Mouse (Mus musculus) CH12.LX (cell line): ENCODE results near the gene Zscan21. TPM values are rescaled to one million over a fixed set of nuclear protein-coding genes. Genes with fewer than 3 reads are reported as not detected.
A peak's percentile ranks its signal among the peaks of the same experiment; 100 is the strongest.

Source experiments
- DNase-seq: peaks from one replicate; pipeline ENCODE4 v3.0.0-alpha.2; 2013; ENCODE audit errors: extremely low read depth
- H3K27ac ChIP-seq: 2 replicates; pipeline ENCODE4 v1.5.1; 2012; ENCODE audit warnings: low read depth, mild to moderate bottlenecking, control low read depth, moderate library complexity; ENCODE audit not compliant: insufficient read depth
- H3K27me3 ChIP-seq: replicated peaks from 2 replicates; pipeline ENCODE3; 2012; ENCODE audit warnings: inconsistent platforms
- H3K36me3 ChIP-seq, 2 experiments: replicated peaks in 1 of 2; 2 replicates each; pipeline versions ENCODE3 to v1.6.1; 2012; ENCODE audit warnings: inconsistent platforms in 1 of 2, low read length in 1 of 2, mild to moderate bottlenecking in 1 of 2, mixed read lengths in 1 of 2, moderate library complexity in 1 of 2; ENCODE audit not compliant: control insufficient read depth in 1 of 2, insufficient read depth in 1 of 2
- H3K4me1 ChIP-seq, 2 experiments: 2 replicates each; pipeline ENCODE4 v1.6.1; 2012; ENCODE audit warnings: inconsistent platforms in 1 of 2, moderate library complexity in 1 of 2; ENCODE audit not compliant: insufficient read depth in 2 of 2, control insufficient read depth in 1 of 2
- H3K4me2 ChIP-seq: 2 replicates; pipeline ENCODE4 v1.6.1; 2012; ENCODE audit warnings: low read depth, mild to moderate bottlenecking, control low read depth; ENCODE audit not compliant: poor library complexity, insufficient read depth, severe bottlenecking
- H3K4me3 ChIP-seq, 3 experiments: fragments of 150-350 bp in 1 of 3; sonication (generic) in 1 of 3; replicated peaks in 1 of 3; 2 replicates each; pipeline versions ENCODE3 to v1.5.1; 2011 to 2012; ENCODE audit warnings: low read depth in 2 of 3, low read length in 2 of 3, mild to moderate bottlenecking in 2 of 3, moderate library complexity in 2 of 3, control low read depth in 1 of 3, improper control_type of control experiment in 1 of 3, inconsistent platforms in 1 of 3, mixed read lengths in 1 of 3; ENCODE audit not compliant: poor library complexity in 1 of 3
- H3K79me2 ChIP-seq: replicated peaks from 2 replicates; pipeline ENCODE4 v1.6.1; 2012; ENCODE audit warnings: mild to moderate bottlenecking, moderate library complexity; ENCODE audit not compliant: control insufficient read depth, poor library complexity, insufficient read depth, severe bottlenecking; ENCODE audit errors: extremely low read depth
- H3K9ac ChIP-seq: 2 replicates; pipeline ENCODE4 v1.6.1; 2012; ENCODE audit warnings: low read depth, mild to moderate bottlenecking, control low read depth, moderate library complexity; ENCODE audit not compliant: insufficient read depth
- H3K9me3 ChIP-seq: replicated peaks from 2 replicates; pipeline ENCODE3; 2012; ENCODE audit warnings: low read length, inconsistent platforms, mixed read lengths
- CHD1 ChIP-seq: IDR thresholded peaks from 2 replicates; pipeline ENCODE4 v1.6.1; 2012; ENCODE audit warnings: low read depth, low read length, improper control_type of control experiment, inconsistent platforms
- CHD2 ChIP-seq: IDR thresholded peaks from 2 replicates; pipeline ENCODE4 v1.6.1; 2011; ENCODE audit warnings: low read length, improper control_type of control experiment
- CTCF ChIP-seq, 2 experiments: IDR thresholded peaks in 1 of 2; conservative IDR thresholded peaks in 1 of 2; 2 replicates each; pipeline ENCODE4 v1.5.1; 2011 to 2012; ENCODE audit warnings: low read depth in 2 of 2, low read length in 2 of 2, improper control_type of control experiment in 1 of 2, inconsistent platforms in 1 of 2, mild to moderate bottlenecking in 1 of 2, moderate library complexity in 1 of 2
- E2F4 ChIP-seq: IDR thresholded peaks from 2 replicates; pipeline ENCODE4 v1.6.1; 2011; ENCODE audit warnings: low read depth, low read length, improper control_type of control experiment; ENCODE audit not compliant: insufficient replicate concordance
- ELF1 ChIP-seq: IDR thresholded peaks from 2 replicates; pipeline ENCODE4 v1.6.1; 2014; ENCODE audit warnings: low read depth, mild to moderate bottlenecking, inconsistent platforms, low read length, improper control_type of control experiment
- EP300 ChIP-seq: IDR thresholded peaks from 2 replicates; pipeline ENCODE4 v1.6.1; 2011; ENCODE audit warnings: low read length, improper control_type of control experiment
- ETS1 ChIP-seq: conservative IDR thresholded peaks from 2 replicates; pipeline ENCODE4 v1.6.1; 2012; ENCODE audit warnings: low read depth, mild to moderate bottlenecking, inconsistent platforms, low read length, improper control_type of control experiment, moderate library complexity
- GABPA ChIP-seq: IDR thresholded peaks from 2 replicates; pipeline ENCODE4 v1.6.1; 2012; ENCODE audit warnings: low read depth, low read length, improper control_type of control experiment, inconsistent platforms; ENCODE audit not compliant: insufficient replicate concordance
- HCFC1 ChIP-seq: IDR thresholded peaks from 2 replicates; pipeline ENCODE4 v1.6.1; 2012; ENCODE audit warnings: low read depth, mild to moderate bottlenecking, inconsistent platforms, low read length, improper control_type of control experiment
- IRF4 ChIP-seq: IDR thresholded peaks from 2 replicates; pipeline ENCODE4 v1.6.1; 2014; ENCODE audit warnings: low read depth, mild to moderate bottlenecking, inconsistent platforms, low read length, improper control_type of control experiment
- JUN ChIP-seq: IDR thresholded peaks from 2 replicates; pipeline ENCODE4 v1.6.1; 2011; ENCODE audit warnings: low read depth, mild to moderate bottlenecking, low read length, improper control_type of control experiment, moderate library complexity; ENCODE audit not compliant: insufficient read depth
- JUND ChIP-seq: conservative IDR thresholded peaks from 2 replicates; pipeline ENCODE4 v1.6.1; 2011; ENCODE audit warnings: low read depth, low read length, improper control_type of control experiment
- KAT2A ChIP-seq: IDR thresholded peaks from 2 replicates; pipeline ENCODE4 v1.6.1; 2012; ENCODE audit warnings: low read length, improper control_type of control experiment, inconsistent platforms; ENCODE audit not compliant: insufficient replicate concordance
- MAX ChIP-seq: IDR thresholded peaks from 2 replicates; pipeline ENCODE4 v1.6.1; 2011; ENCODE audit warnings: low read length, improper control_type of control experiment
- MEF2A ChIP-seq: IDR thresholded peaks from 2 replicates; pipeline ENCODE4 v1.6.1; 2014; ENCODE audit warnings: low read depth, mild to moderate bottlenecking, inconsistent platforms, low read length, improper control_type of control experiment, borderline replicate concordance
- MXI1 ChIP-seq: IDR thresholded peaks from 2 replicates; pipeline ENCODE4 v1.6.1; 2011; ENCODE audit warnings: mild to moderate bottlenecking, low read depth, low read length, improper control_type of control experiment
- MYC ChIP-seq: IDR thresholded peaks from 2 replicates; pipeline ENCODE4 v1.6.1; 2011; ENCODE audit warnings: low read depth, mild to moderate bottlenecking, improper control_type of control experiment, low read length
- NELFE ChIP-seq: IDR thresholded peaks from 2 replicates; pipeline ENCODE4 v1.6.1; 2011; ENCODE audit warnings: low read depth, low read length, improper control_type of control experiment
- NRF1 ChIP-seq: IDR thresholded peaks from 2 replicates; pipeline ENCODE4 v1.6.1; 2014; ENCODE audit warnings: low read depth, mild to moderate bottlenecking, inconsistent platforms, low read length, improper control_type of control experiment, moderate library complexity
- POLR2A ChIP-seq: IDR thresholded peaks from 2 replicates; pipeline ENCODE4 v1.6.1; 2011; ENCODE audit warnings: low read depth, mild to moderate bottlenecking, improper control_type of control experiment, low read length
- POLR2AphosphoS2 ChIP-seq: IDR thresholded peaks from 2 replicates; pipeline ENCODE4 v1.6.1; 2011; ENCODE audit warnings: low read depth, low read length, improper control_type of control experiment
- SIN3A ChIP-seq: IDR thresholded peaks from 2 replicates; pipeline ENCODE4 v1.6.1; 2012; ENCODE audit warnings: low read length, improper control_type of control experiment, inconsistent platforms
- SMC3 ChIP-seq: IDR thresholded peaks from 2 replicates; pipeline ENCODE4 v1.6.1; 2011; ENCODE audit warnings: low read depth, low read length, improper control_type of control experiment
- TBP ChIP-seq: conservative IDR thresholded peaks from 2 replicates; pipeline ENCODE4 v1.6.1; 2011; ENCODE audit warnings: low read depth, low read length, improper control_type of control experiment
- TCF12 ChIP-seq: IDR thresholded peaks from 2 replicates; pipeline ENCODE4 v1.6.1; 2014; ENCODE audit warnings: low read depth, mild to moderate bottlenecking, inconsistent platforms, low read length, improper control_type of control experiment
- USF1 ChIP-seq: IDR thresholded peaks from 2 replicates; pipeline ENCODE4 v1.6.1; 2014; ENCODE audit warnings: low read depth, mild to moderate bottlenecking, inconsistent platforms, low read length, improper control_type of control experiment
- USF2 ChIP-seq: conservative IDR thresholded peaks from 2 replicates; pipeline ENCODE4 v1.6.1; 2011; ENCODE audit warnings: low read depth, low read length, improper control_type of control experiment
- ZC3H11A ChIP-seq: IDR thresholded peaks from 2 replicates; pipeline ENCODE4 v1.6.1; 2012; ENCODE audit warnings: low read depth, mild to moderate bottlenecking, inconsistent platforms, low read length, improper control_type of control experiment
- ZMIZ1 ChIP-seq: IDR thresholded peaks from 2 replicates; pipeline ENCODE4 v1.6.1; 2012; ENCODE audit warnings: low read depth, mild to moderate bottlenecking, inconsistent platforms, low read length, improper control_type of control experiment
- dilution Hi-C: fragments of 300-500 bp; cut with MboI; formaldehyde crosslinking; loops from 2 replicates; pipeline ENCODE4 v1.14.3; 2020; ENCODE audit warnings: low sequenced_read_pairs; ENCODE audit not compliant: extremely low pct_unique_long_range_greater_than_20kb, extremely low pct_ligation_motif_present
- in situ Hi-C: fragments of 300-500 bp; cut with MboI; formaldehyde crosslinking; loops from 3 replicates; pipeline ENCODE4 v1.14.3; 2019; ENCODE audit warnings: low sequenced_read_pairs, low pct_ligation_motif_present, low pct_unique_long_range_greater_than_20kb, mixed read lengths
- polyA plus RNA-seq: library from polyadenylated mRNA; unstranded; fragments of >175 nt; gene quantifications from 2 replicates; pipeline ENCODE4 v1.2.1, GENCODE M21; 2012; ENCODE audit warnings: low read depth; ENCODE audit not compliant: insufficient read length
- total RNA-seq, 2 experiments: library from RNA; depleted of rRNA; stranded (reverse); fragments of 300-350 nt in 1 of 2; fragments of >200 nt in 1 of 2; gene quantifications; 2 replicates each; pipeline ENCODE4 v1.2.3; 2012 to 2014

Zscan21 gene
- total and polyA plus RNA-seq, 3 experiments: 9.0 to 12.1 (median 9.6) TPM

GRCm38 (mm10) chr5:138170936-138171561 lies 54.3 kb downstream of the Zscan21 start (continued):
- TF ChIP-seq E2F4 (peak; percentile 73; the same call in 1 of the 2 replicates), SMC3 (no peak), GABPA (no peak), MAX (peak; percentile 97), HCFC1 (peak; percentile 82), JUN (no peak), USF1 (no peak), ZC3H11A (no peak), IRF4 (no peak), MXI1 (peak; percentile 98)

GRCm38 (mm10) chr5:138171695-138172491 lies 55.2 kb downstream of the Zscan21 start, which contains the start of the genes Ap4m1 and Mcm7:
Ap4m1 (plus strand) TSS chr5:138172002.
Mcm7 (minus strand) TSS chr5:138172422.
- Histone ChIP-seq H3K79me2 (peaks cover 30% of the 10 kb centered on the region), H3K9ac (peak within 1 kb of the TSS; percentile 91), H3K9me3 (no peaks in the 10 kb centered on the region), H3K27ac (peak within 1 kb of the TSS; percentile 79), H3K4me1 (peaks cover 11 to 27% of the 10 kb centered on the region in 2 experiments), H3K36me3 (peaks cover 53 to 65% of the 10 kb centered on the region in 2 experiments), H3K4me2 (peak within 1 kb of the TSS; percentile 54; the same call in 1 of the 2 replicates), H3K27me3 (no peaks in the 10 kb centered on the region), H3K4me3 (peak within 1 kb of the TSS; percentile 82 to 98 (median 88))
- dilution Hi-C loops (no loop called here), in situ Hi-C loops (no loop called here)
- peak; percentile 98 for DNase-seq
- TF ChIP-seq CHD2 (peak; percentile 94), MYC (peak; percentile 73; the same call in 1 of the 2 replicates), USF1 (peak; percentile 92), CHD1 (no peak), MEF2A (no peak), NRF1 (peak; percentile 12; the same call in 1 of the 2 replicates), MAX (peak; percentile 86), HCFC1 (peak; percentile 64), IRF4 (peak; percentile 65; the same call in 1 of the 2 replicates), ZMIZ1 (peak; percentile 68), NELFE (peak; percentile 69), ETS1 (no peak), KAT2A (peak; percentile 79), POLR2A (peak; percentile 78), JUND (no peak), SIN3A (peak; percentile 85), POLR2AphosphoS2 (peak; percentile 80; the same call in 1 of the 2 replicates), USF2 (peak; percentile 85), TCF12 (peak; percentile 72), MXI1 (peak; percentile 66; the same call in 1 of the 2 replicates), EP300 (no peak), E2F4 (peak; percentile 98; the same call in 1 of the 2 replicates), CTCF (conservative IDR thresholded peaks at IDR 0.05 in 1 of 2, IDR thresholded peaks at IDR 0.05 in 1 of 2; ENCODE audit: low read depth in 2 of 2, low read length in 2 of 2) (no peak), TBP (peak; percentile 71), ELF1 (peak; percentile 45; the same call in 1 of the 2 replicates)
